Mouse (Mus musculus) limb, embryonic 10.5 days (tissue): ENCODE data around the gene Urah. TPM values are rescaled to one million over a fixed set of nuclear protein-coding genes. Genes with fewer than 3 reads are reported as not detected.

Source experiments
- polyA plus RNA-seq: library from polyadenylated mRNA; unstranded; fragments of >200 nt; fragmentation: Nextera tagmentation; extraction: Ambion mirVana; gene quantifications from 2 replicates; pipeline ENCODE4 v1.2.1, GENCODE M21; 2016

The Urah gene
- polyA plus RNA-seq, 1 experiment from 2014 or later = 0.95 TPM

Other genes starting within 250 kb of the Urah start
- gene Olfr46, start 233.7 kb upstream of the Urah start, polyA plus RNA-seq = not detected in 2 replicates
- not detected in 2 replicates for gene Olfr61, start 206.0 kb upstream of the Urah start, polyA plus RNA-seq
- not detected in 2 replicates for gene Olfr53, start 188.6 kb upstream of the Urah start, polyA plus RNA-seq
- gene Olfr539, start 175.1 kb upstream of the Urah start, polyA plus RNA-seq = not detected in 2 replicates
- gene Olfr45, start 153.1 kb upstream of the Urah start, polyA plus RNA-seq = 0.03 TPM in 1 of 2 replicates, not detected in the other
- gene Olfr541, start 137.8 kb upstream of the Urah start, polyA plus RNA-seq = not detected in 2 replicates
- 0.09 TPM in 2 replicates for gene Cyp2e1, start 71.3 kb upstream of the Urah start, polyA plus RNA-seq
- 0.10 and 0.23 TPM in 2 replicates for gene Syce1, start 47.2 kb upstream of the Urah start, polyA plus RNA-seq
- gene Zfp941, start 12.8 kb upstream of the Urah start, polyA plus RNA-seq = 2.1 and 2.2 TPM in 2 replicates
- not detected in 2 replicates for gene Scgb1c1, start 10.5 kb downstream of the Urah start, polyA plus RNA-seq
- not detected in 2 replicates for gene Odf3, start 12.8 kb downstream of the Urah start, polyA plus RNA-seq
- gene Gm45785, start 21.3 kb downstream of the Urah start, polyA plus RNA-seq = not detected in 2 replicates
- gene Ric8a, start 21.9 kb downstream of the Urah start, polyA plus RNA-seq = 45.2 and 54.2 TPM in 2 replicates
- gene Bet1l, start 22.6 kb downstream of the Urah start, polyA plus RNA-seq = 23.0 and 26.1 TPM in 2 replicates
- gene Psmd13, start 47.0 kb downstream of the Urah start, polyA plus RNA-seq = 353 and 364 TPM in 2 replicates
- 25.4 and 27.6 TPM in 2 replicates for gene Sirt3, start 47.3 kb downstream of the Urah start, polyA plus RNA-seq
- gene Cox8b, start 65.4 kb downstream of the Urah start, polyA plus RNA-seq = 0.49 TPM in 1 of 2 replicates, not detected in the other
- 0.06 and 0.26 TPM in 2 replicates for gene Nlrp6, start 85.9 kb downstream of the Urah start, polyA plus RNA-seq
- 11.4 and 15.4 TPM in 2 replicates for gene Pgghg, start 106.4 kb downstream of the Urah start, polyA plus RNA-seq
- 4.2 and 5.9 TPM in 2 replicates for gene Ifitm5, start 115.3 kb downstream of the Urah start, polyA plus RNA-seq
- gene Gm45717, start 120.9 kb downstream of the Urah start, polyA plus RNA-seq = not detected in 2 replicates
- gene Ifitm2, start 121.0 kb downstream of the Urah start, polyA plus RNA-seq = 904 and 922 TPM in 2 replicates
- 27.9 and 43.1 TPM in 2 replicates for gene Ifitm1, start 132.2 kb downstream of the Urah start, polyA plus RNA-seq
- gene Ifitm3, start 175.8 kb downstream of the Urah start, polyA plus RNA-seq = 54.0 and 56.4 TPM in 2 replicates
- 0.31 TPM in 1 of 2 replicates, not detected in the other for gene Ifitm6, start 182.9 kb downstream of the Urah start, polyA plus RNA-seq
- not detected in 2 replicates for gene Gm17387, start 194.1 kb downstream of the Urah start, polyA plus RNA-seq
- gene B4galnt4, start 226.1 kb downstream of the Urah start, polyA plus RNA-seq = 26.2 and 30.7 TPM in 2 replicates
- gene Pkp3, start 243.2 kb downstream of the Urah start, polyA plus RNA-seq = 6.0 and 8.2 TPM in 2 replicates